Mouse (Mus musculus): ENCODE measurements around the gene Tmem145.
"Not testable (repeated sequence)": the region's sequence is repeated elsewhere in the genome, so short reads cannot be mapped to it uniquely, and the experiment has no call there.

Tmem145 gene

DNA sequence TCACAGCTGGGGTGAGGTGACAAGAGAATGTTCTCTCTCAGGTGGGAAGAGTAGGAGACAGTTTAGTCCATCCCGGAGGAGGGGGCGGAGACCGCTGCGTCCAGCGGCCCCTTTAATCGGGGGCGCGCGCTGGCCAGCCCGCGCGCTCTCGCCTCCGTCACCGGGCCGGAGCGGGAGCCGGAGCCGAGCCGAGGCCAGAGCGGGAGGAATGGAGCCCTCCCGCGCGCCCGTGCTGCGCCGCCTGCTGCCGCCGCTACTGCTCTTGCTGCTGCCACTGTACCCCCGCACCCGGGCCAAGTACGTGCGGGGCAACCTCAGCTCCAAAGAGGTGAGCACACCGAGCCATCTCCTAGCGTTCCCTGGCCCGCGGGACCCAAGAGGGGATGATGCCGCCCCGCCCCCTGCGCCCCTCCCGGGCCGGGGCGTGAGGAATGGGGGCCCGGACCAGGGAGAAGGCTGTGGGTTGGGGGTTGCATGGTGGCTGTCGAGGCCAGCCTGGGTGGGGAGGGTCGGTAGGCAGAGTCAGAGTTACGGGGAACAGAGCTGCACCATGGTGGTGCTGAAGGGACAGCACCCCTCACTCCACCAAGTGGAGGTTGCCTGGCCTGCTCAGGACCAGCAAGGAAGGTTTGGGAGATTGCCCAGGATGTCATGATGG, at the start of gene Tmem145:
Gene Tmem145 (plus strand): TSS at position 151 of the 658 bp plus-strand sequence.
- DNase-seq (ENCODE audit: low spot score in 2 of 2): peak in 1 of 2 experiments; percentile 68

- no peak for DNase-seq (ENCODE audit: low spot score in 2 of 2)
Observed at GRCm38 (mm10) chr7:25261896-25262295, 44.0 kb upstream of the Tmem145 start.

- no peak for DNase-seq (ENCODE audit: low spot score in 2 of 2)
Observed at GRCm38 (mm10) chr7:25263968-25264870, 41.7 kb upstream of the Tmem145 start.

DNA sequence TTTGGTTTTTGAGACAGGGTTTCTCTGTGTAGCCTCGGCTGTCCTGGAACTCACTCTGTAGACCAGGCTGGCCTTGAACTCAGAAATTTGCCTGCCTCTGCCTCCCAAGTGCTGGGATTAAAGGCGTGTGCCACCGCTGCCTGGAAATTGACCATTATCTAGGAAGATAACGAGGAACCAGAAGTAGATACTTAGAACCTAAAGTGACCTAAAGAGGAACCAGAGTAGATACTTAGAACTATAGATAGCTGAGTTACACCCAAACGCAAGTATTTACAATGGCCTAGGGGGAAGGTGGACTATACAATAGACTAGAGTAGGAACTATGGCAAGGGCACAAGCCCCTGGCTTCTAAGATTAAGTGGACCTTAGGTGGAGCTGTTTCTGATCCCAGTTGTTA, 40.2 kb upstream of the Tmem145 start:
- DNase-seq (ENCODE audit: low spot score in 2 of 2): not testable (repeated sequence)

DNA sequence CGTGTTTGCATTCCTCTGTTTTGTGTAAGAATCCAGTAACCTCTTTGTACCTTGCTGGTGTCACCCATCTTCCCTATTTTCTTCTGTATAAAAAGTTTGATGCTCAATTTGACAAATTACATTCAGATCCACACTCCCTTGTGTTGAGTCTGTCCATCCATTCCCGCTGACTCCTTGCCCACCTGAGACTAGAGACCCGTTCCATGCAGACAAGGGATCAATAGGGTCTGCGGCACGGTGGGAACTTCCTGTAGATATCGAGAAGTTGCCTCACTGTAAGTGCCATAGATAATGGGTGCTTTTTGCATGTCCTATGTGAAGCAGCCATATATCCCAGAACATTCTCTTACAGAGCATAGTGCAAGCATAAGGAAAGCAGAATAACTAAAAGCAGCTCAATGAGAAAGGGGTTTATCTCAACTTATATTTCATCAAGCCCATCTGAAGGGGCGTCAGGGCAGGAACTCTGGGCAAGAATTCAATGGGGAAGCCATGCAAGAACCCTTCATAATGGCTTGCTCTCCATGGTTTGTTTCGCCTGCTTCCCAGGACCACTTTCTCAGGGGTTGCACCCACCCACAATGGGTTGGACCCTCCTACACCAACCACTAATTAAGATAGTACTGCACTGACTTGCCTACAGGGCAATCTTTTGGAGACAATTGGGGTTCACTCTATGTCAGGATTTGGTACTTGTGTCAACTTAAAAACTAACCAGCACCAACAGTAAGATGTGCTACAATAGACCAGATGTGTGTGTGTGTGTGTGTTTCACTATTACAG, 39.5 kb upstream of the Tmem145 start:
- DNase-seq (ENCODE audit: low spot score in 2 of 2): no peak

GRCm38 (mm10) chr7:25267301-25267750, 38.6 kb upstream of the Tmem145 start, which contains the start of gene Cic:
TSS of gene Cic (plus strand) at chr7:25267704.
- peak; percentile 99 to 100 for DNase-seq (ENCODE audit: low spot score in 2 of 2)

- peak; percentile 100 for DNase-seq (ENCODE audit: low spot score in 2 of 2)
Observed at GRCm38 (mm10) chr7:25267751-25268463, 38.0 kb upstream of the Tmem145 start.

- no peak for DNase-seq (ENCODE audit: low spot score in 2 of 2)
Observed at GRCm38 (mm10) chr7:25268588-25268987, 37.3 kb upstream of the Tmem145 start.

DNA sequence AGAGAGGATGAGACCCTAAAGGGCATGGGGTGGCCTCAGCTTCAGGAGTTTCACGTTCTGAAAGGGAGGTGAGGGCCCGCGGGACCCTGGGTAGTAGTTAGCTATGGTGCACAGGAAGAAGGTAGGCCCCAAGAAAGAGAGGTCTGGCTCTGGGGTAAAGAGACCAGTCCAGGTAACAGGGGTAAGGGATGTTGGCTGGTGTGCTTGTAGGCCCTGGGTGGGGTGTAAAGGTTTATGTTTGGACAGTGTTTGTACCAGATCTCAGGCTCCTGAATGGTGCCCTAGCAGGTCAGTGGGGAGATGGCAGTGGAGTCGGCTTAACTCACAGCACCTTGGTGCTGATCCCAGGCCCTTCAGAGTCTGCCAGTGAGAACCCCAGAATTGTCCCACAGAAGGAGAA, 36.9 kb upstream of the Tmem145 start:
- DNase-seq (ENCODE audit: low spot score in 2 of 2): peak in 1 of 2 experiments; percentile 34

- peak in 1 of 2 experiments; percentile 27 for DNase-seq (ENCODE audit: low spot score in 2 of 2)
Observed at GRCm38 (mm10) chr7:25269545-25270271, 36.2 kb upstream of the Tmem145 start.

- peak in 1 of 2 experiments; percentile 35 for DNase-seq (ENCODE audit: low spot score in 2 of 2)
Observed at GRCm38 (mm10) chr7:25270652-25271633, 35.0 kb upstream of the Tmem145 start.

- DNase-seq (ENCODE audit: low spot score in 2 of 2): peak in 1 of 2 experiments; percentile 26
Observed at GRCm38 (mm10) chr7:25271651-25272444, 34.1 kb upstream of the Tmem145 start.

DNA sequence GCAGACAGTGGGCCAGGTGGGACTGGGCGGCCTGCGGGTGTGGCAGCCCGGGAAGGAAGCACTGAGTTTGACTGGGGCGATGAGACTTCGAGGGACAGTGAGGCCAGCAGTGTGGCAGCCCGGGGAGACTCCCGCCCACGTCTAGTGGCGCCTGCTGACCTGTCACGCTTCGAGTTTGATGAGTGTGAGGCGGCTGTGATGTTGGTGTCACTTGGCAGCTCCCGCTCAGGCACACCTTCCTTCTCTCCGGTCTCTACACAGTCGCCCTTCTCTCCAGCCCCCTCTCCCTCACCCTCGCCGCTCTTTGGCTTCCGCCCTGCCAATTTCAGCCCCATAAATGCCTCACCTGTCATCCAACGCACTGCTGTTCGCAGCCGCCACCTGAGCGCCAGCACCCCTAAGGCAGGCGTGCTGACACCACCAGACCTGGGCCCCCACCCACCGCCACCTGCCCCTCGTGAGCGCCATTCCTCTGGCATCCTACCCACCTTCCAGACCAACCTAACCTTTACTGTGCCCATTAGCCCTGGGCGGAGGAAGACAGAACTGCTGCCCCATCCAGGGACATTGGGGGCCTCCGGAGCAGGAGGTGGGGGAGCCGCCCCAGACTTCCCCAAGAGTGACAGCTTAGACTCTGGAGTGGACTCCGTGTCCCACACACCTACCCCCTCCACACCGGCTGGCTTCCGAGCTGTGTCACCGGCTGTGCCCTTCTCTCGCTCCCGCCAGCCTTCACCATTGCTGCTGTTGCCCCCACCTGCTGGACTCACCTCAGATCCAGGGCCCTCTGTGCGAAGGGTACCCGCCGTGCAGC, 33.3 kb upstream of the Tmem145 start:
- DNase-seq (ENCODE audit: low spot score in 2 of 2): peak in 1 of 2 experiments; percentile 33

DNA sequence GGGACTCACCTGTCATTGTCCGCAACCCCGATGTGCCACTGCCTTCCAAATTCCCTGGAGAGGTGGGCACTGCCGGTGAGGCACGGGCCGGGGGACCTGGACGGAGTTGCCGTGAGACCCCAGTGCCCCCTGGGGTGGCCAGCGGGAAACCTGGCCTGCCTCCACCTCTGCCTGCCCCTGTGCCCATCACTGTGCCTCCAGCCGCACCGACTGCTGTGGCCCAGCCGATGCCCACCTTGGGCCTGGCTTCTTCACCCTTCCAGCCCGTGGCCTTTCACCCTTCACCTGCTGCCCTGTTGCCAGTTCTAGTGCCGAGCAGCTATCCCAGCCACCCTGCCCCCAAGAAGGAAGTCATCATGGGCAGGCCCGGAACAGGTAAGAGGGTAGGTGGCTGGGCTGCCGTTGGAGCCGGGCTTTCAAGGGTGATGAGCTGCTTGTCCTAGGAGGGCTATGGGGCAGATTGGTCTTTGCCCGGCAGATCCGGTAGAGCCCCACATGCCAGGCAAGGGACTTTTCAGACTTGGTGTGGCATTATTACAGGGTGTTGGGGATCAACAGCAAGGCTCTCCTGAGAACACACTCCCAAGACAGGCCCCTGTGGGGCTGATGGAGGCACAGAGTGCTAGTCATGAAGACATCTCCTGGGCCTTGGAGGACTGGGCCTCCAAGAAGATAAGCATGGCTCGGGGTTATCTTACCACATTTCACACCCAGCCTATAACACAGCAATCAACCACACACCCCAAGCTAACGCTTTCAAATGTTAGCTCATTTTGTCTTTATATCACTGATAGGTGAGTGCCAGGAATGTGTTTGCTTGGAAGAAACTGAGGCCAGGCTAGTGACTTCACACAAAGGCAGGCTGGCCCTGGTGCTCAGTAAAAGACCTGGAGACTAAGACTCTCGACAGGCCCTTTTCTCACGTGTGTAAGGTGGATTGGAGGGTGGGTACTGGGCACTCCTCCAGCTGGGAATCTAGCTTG, 32.4 kb upstream of the Tmem145 start:
- DNase-seq (ENCODE audit: low spot score in 2 of 2): peak in 1 of 2 experiments; percentile 32

- peak in 1 of 2 experiments; percentile 17 for DNase-seq (ENCODE audit: low spot score in 2 of 2)
Observed at GRCm38 (mm10) chr7:25274571-25274970, 31.3 kb upstream of the Tmem145 start.

- no peak for DNase-seq (ENCODE audit: low spot score in 2 of 2)
Observed at GRCm38 (mm10) chr7:25274996-25275395, 30.9 kb upstream of the Tmem145 start.
